8 mouse cellular contexts compared by ENCODE assay signal in the genomic region with DNA sequence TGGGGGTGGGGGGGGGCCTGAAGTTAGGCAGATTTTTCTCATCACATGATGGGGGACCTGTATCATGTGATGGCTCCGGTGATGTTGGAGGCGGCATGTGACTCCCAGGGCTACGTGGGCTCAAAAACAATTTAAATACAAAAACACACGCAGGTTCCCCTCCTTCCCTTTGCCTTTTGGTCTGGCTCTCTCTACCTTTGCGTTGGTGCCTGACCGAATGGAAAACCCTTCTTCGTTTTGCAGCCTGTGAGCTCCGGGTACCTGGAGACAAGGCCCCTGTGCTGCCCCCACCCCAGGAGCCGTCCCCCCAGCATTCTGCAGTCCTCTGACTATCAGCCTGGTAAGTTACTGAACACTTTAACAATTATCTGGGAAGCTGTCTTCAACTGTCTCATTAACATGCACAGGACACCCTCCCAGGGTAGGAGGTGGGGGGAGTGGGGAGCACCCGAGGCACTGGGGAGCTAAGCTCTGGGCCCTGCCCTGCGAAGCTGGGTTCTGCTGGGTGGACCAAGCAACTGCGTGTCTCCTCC.
DNase-seq lines count a peak whose midpoint lies in the region; ATAC-seq and TF ChIP-seq lines count a peak whose summit lies in the region.

No protein-coding gene starts in this region.

- H3K4me3 ChIP-seq in heart, embryonic 15.5 days = peak overlapping the region; percentile 47
- peak overlapping the region; percentile 43 for H3K4me3 ChIP-seq in midbrain, embryonic 14.5 days (replicated peaks; ENCODE audit: low read depth, low read length)
- no peak overlapping the region for H3K4me3 ChIP-seq in lung, adult 2 months (replicated peaks; ENCODE audit: extremely low read depth, low read depth, low read length)

- H3K27ac ChIP-seq in heart, embryonic 15.5 days = no peak overlapping the region
- peak overlapping the region; percentile 95 for H3K27ac ChIP-seq in midbrain, embryonic 14.5 days (replicated peaks; ENCODE audit: low read depth, low read length)

- no peaks in the 10 kb centered on the region for H3K36me3 ChIP-seq in heart, embryonic 15.5 days
- no peaks in the 10 kb centered on the region for H3K36me3 ChIP-seq in midbrain, embryonic 14.5 days (ENCODE audit: control insufficient read depth, insufficient read depth, low read length)

- H3K4me2 ChIP-seq in heart, embryonic 15.5 days = peak overlapping the region; percentile 87
- peak overlapping the region; percentile 94 for H3K4me2 ChIP-seq in midbrain, embryonic 14.5 days (ENCODE audit: low read length)

- peaks cover 14% of the 10 kb centered on the region for H3K4me1 ChIP-seq in heart, embryonic 15.5 days (replicated peaks)
- peaks cover 26% of the 10 kb centered on the region for H3K4me1 ChIP-seq in midbrain, embryonic 14.5 days (ENCODE audit: control insufficient read depth, insufficient read depth, low read length)
- peaks cover 3% of the 10 kb centered on the region; the same call in 1 of the 2 replicates for H3K4me1 ChIP-seq in lung, adult 2 months (ENCODE audit: control insufficient read depth, insufficient read depth, low read length)

- H3K9me3 ChIP-seq in heart, embryonic 15.5 days (replicated peaks) = no peaks in the 10 kb centered on the region
- no peaks in the 10 kb centered on the region for H3K9me3 ChIP-seq in midbrain, embryonic 14.5 days (ENCODE audit: control insufficient read depth, low read length)

- no peak for DNase-seq in heart, adult 9 months (ENCODE audit: low spot score in 2 of 2)
- DNase-seq in cerebellum, postnatal 10 days = peak; percentile 39 to 57
- peak; percentile 38 to 41 for DNase-seq in layer of hippocampus, adult 8-10 months (ENCODE audit: low spot score in 2 of 2)
- peak; percentile 69 for DNase-seq in midbrain, embryonic 14.5 days
- no peak for DNase-seq in ovary, adult 18-20 months (ENCODE audit: low spot score)
- no peak for DNase-seq in lung, adult 2 months

- H3K9ac ChIP-seq in heart, embryonic 15.5 days = peak overlapping the region; percentile 27; the same call in 1 of the 2 replicates
- H3K9ac ChIP-seq in midbrain, embryonic 14.5 days (replicated peaks; ENCODE audit: low read length) = peak overlapping the region; percentile 64

- H3K27me3 ChIP-seq in heart, embryonic 15.5 days = peaks cover 9% of the 10 kb centered on the region; the same call in 1 of the 2 replicates
- no peaks in the 10 kb centered on the region for H3K27me3 ChIP-seq in midbrain, embryonic 14.5 days (ENCODE audit: control insufficient read depth, insufficient read depth, low read length)

- TF ChIP-seq CTCF in lung, adult 2 months (IDR thresholded peaks at IDR 0.05; ENCODE audit: insufficient read depth, low read length) = no peak

- peak; percentile 13; the same call in 1 of the 2 replicates for ATAC-seq in heart, embryonic 15.5 days (replicated peaks; ENCODE audit: insufficient number of reproducible peaks, insufficient read depth, low FRiP score, low read depth)
- ATAC-seq in granulocyte monocyte progenitor cell, adult 5-6 weeks (replicated peaks; ENCODE audit: poor library complexity, severe bottlenecking) = 0 out of 2 replicates have a peak, but pooled peaks have one; percentile 22
- peak; percentile 88 for ATAC-seq in midbrain, embryonic 14.5 days (ENCODE audit: low FRiP score, low TSS enrichment)

- TF ChIP-seq POLR2A in lung, adult 2 months (IDR thresholded peaks at IDR 0.05; ENCODE audit: borderline replicate concordance, extremely low read depth, low read depth, low read length) = no peak

- WGBS in heart, embryonic 15.5 days = 7% methylated on average over 12 of the region's 12 CpGs
- 0% methylated on average over 12 of the region's 12 CpGs for WGBS in midbrain, embryonic 14.5 days
- WGBS in lung, adult 2 months = 12% methylated on average over 12 of the region's 12 CpGs

Comparison
In these comparisons a context has a peak if more than half of its experiments do, and no peak if none do; other contexts are left out.
1. ATAC-seq: peak in every context shown above with its lines; median percentile 88 in midbrain, embryonic 14.5 days; 22 in granulocyte monocyte progenitor cell, adult 5-6 weeks; 13 in heart, embryonic 15.5 days.
2. DNase-seq: peak in cerebellum, postnatal 10 days (2 of 2), layer of hippocampus, adult 8-10 months (2 of 2) and midbrain, embryonic 14.5 days (single experiment); none in heart, adult 9 months (0 of 2), ovary, adult 18-20 months (single experiment) and lung, adult 2 months (single experiment).